Mouse (Mus musculus) ES-E14 (cell line): ENCODE measurements around the gene Vpreb3.

Experiments
- CHD2 ChIP-seq: IDR thresholded peaks from 2 replicates; pipeline ENCODE4 v1.6.1; 2014; ENCODE audit warnings: mild to moderate bottlenecking, low read depth, low read length, inconsistent platforms
- HCFC1 ChIP-seq: IDR thresholded peaks from 2 replicates; pipeline ENCODE4 v1.6.1; 2012; ENCODE audit warnings: low read length, inconsistent platforms, borderline replicate concordance; ENCODE audit not compliant: insufficient read depth
- MAFK ChIP-seq: IDR thresholded peaks from 2 replicates; pipeline ENCODE4 v1.6.1; 2014; ENCODE audit warnings: mild to moderate bottlenecking, low read depth, low read length, inconsistent platforms; ENCODE audit not compliant: insufficient read depth

GRCm38 (mm10) chr10:75921026-75921725 is 21.7 kb upstream of the Vpreb3 start, which contains the start of gene Smarcb1:
- no peak for TF ChIP-seq MAFK
- TF ChIP-seq HCFC1, result 0 out of 2 replicates have a peak, but pooled peaks have one; percentile 21
- TF ChIP-seq CHD2, result no peak
